Comparison of ENCODE assay signal across 8 mouse cellular contexts in the genomic region with DNA sequence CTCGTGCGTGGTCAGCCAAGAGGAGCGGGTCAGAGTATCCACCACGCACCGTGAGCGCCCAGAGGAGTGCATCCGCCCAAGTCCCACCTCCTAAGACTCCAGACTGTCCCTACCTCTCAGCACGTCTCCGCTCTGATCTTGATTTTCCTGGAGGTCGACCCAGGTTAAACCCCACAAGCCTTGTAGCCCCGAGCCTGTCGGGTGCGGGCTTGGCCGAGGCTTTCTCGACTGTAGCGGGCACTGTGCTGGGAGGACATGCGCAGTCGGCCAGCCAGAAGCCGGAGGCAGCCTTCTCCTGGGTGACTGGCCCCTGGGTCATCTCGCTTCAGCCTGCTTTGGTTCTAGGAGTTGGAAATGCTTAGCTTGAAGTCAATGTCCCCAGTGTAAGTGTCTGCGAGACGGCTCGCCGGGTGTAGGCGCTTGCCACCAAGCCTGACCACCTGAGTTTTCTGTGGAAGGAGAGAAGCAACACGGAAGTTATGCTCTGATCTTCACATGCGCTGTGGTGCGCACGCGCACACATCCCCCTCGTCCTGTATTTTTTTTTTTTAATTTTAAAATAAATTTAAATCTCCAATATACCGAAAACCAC. TPM values are rescaled to one million over a fixed set of nuclear protein-coding genes. Genes with fewer than 3 reads are reported as not detected.
DNase-seq lines count a peak whose midpoint lies in the region; ATAC-seq lines count a peak whose summit lies in the region.

No protein-coding gene starts in this region.

- H3K4me1 ChIP-seq in forebrain, embryonic 11.5 days (replicated peaks; ENCODE audit: control insufficient read depth, insufficient read depth, low read length), result peaks cover 2% of the 10 kb centered on the region; the same call in 1 of the 2 replicates
- no peaks in the 10 kb centered on the region for H3K4me1 ChIP-seq in intestine, embryonic 14.5 days (replicated peaks; ENCODE audit: control insufficient read depth, insufficient read depth, low read length)
- H3K4me1 ChIP-seq in limb, embryonic 15.5 days, result peaks cover 13% of the 10 kb centered on the region
- no peaks in the 10 kb centered on the region for H3K4me1 ChIP-seq in neural tube, embryonic 11.5 days (ENCODE audit: control insufficient read depth, insufficient read depth, low read length)

- 21% methylated on average over 32 of the region's 32 CpGs for WGBS in forebrain, embryonic 11.5 days
- 14% methylated on average over 32 of the region's 32 CpGs for WGBS in intestine, embryonic 14.5 days
- WGBS in limb, embryonic 15.5 days, result 15% methylated on average over 32 of the region's 32 CpGs
- WGBS in neural tube, embryonic 11.5 days, result 16% methylated on average over 32 of the region's 32 CpGs

- no peaks in the 10 kb centered on the region for H3K27me3 ChIP-seq in forebrain, embryonic 11.5 days (ENCODE audit: control insufficient read depth, insufficient read depth, low read length)
- H3K27me3 ChIP-seq in intestine, embryonic 14.5 days (replicated peaks; ENCODE audit: control insufficient read depth, insufficient read depth, low read length), result 0 out of 2 replicates have a peak, but pooled peaks cover 10% of the 10 kb centered on the region
- H3K27me3 ChIP-seq in limb, embryonic 15.5 days, result peaks cover 12% of the 10 kb centered on the region
- H3K27me3 ChIP-seq in neural tube, embryonic 11.5 days (ENCODE audit: control insufficient read depth, insufficient read depth, low read length), result peaks cover 5% of the 10 kb centered on the region; the same call in 1 of the 2 replicates

- ATAC-seq in forebrain, embryonic 11.5 days (replicated peaks; ENCODE audit: low FRiP score), result peak; percentile 67
- ATAC-seq in intestine, embryonic 14.5 days (replicated peaks; ENCODE audit: low FRiP score, low TSS enrichment, low read depth), result peak; percentile 48
- ATAC-seq in limb, embryonic 15.5 days (ENCODE audit: insufficient number of reproducible peaks, low FRiP score, low TSS enrichment, low read depth), result peak; percentile 17; the same call in 1 of the 2 replicates
- ATAC-seq in neural tube, embryonic 11.5 days (ENCODE audit: insufficient read depth, low FRiP score, low TSS enrichment), result peak; percentile 52

- H3K4me3 ChIP-seq in forebrain, embryonic 11.5 days (ENCODE audit: low read depth, low read length), result peak overlapping the region; percentile 42
- peak overlapping the region; percentile 44 for H3K4me3 ChIP-seq in intestine, embryonic 14.5 days (ENCODE audit: low read depth, low read length)
- H3K4me3 ChIP-seq in limb, embryonic 15.5 days, result peak overlapping the region; percentile 40
- H3K4me3 ChIP-seq in neural tube, embryonic 11.5 days (ENCODE audit: low read depth, low read length), result peak overlapping the region; percentile 42

- peak overlapping the region; percentile 56 for H3K9ac ChIP-seq in forebrain, embryonic 11.5 days (ENCODE audit: low read length)
- peak overlapping the region; percentile 37 for H3K9ac ChIP-seq in intestine, embryonic 14.5 days (ENCODE audit: low read length)
- peak overlapping the region; percentile 33 for H3K9ac ChIP-seq in limb, embryonic 15.5 days
- peak overlapping the region; percentile 54 for H3K9ac ChIP-seq in neural tube, embryonic 11.5 days (ENCODE audit: low read length)

- H3K4me2 ChIP-seq in forebrain, embryonic 11.5 days (ENCODE audit: low read depth, low read length, severe bottlenecking), result peak overlapping the region; percentile 83
- peak overlapping the region; percentile 99 for H3K4me2 ChIP-seq in intestine, embryonic 14.5 days (ENCODE audit: low read length)
- peak overlapping the region; percentile 88 for H3K4me2 ChIP-seq in limb, embryonic 15.5 days
- H3K4me2 ChIP-seq in neural tube, embryonic 11.5 days (ENCODE audit: low read depth), result peak overlapping the region; percentile 93

- no peak overlapping the region for H3K27ac ChIP-seq in forebrain, embryonic 11.5 days (ENCODE audit: low read depth, low read length)
- H3K27ac ChIP-seq in intestine, embryonic 14.5 days (ENCODE audit: low read depth), result no peak overlapping the region
- H3K27ac ChIP-seq in limb, embryonic 15.5 days, result no peak overlapping the region
- H3K27ac ChIP-seq in neural tube, embryonic 11.5 days (ENCODE audit: low read depth, low read length), result no peak overlapping the region

- no peaks in the 10 kb centered on the region for H3K36me3 ChIP-seq in forebrain, embryonic 11.5 days (ENCODE audit: control insufficient read depth, insufficient read depth, low read length)
- no peaks in the 10 kb centered on the region for H3K36me3 ChIP-seq in intestine, embryonic 14.5 days (ENCODE audit: control insufficient read depth, insufficient read depth, low read length)
- no peaks in the 10 kb centered on the region for H3K36me3 ChIP-seq in limb, embryonic 15.5 days
- H3K36me3 ChIP-seq in neural tube, embryonic 11.5 days (ENCODE audit: control insufficient read depth, insufficient read depth, low read length), result no peaks in the 10 kb centered on the region

- peak; percentile 34 for DNase-seq in kidney, adult 11 months
- no peak for DNase-seq in kidney, adult 18-20 months
- DNase-seq in adrenal gland, postnatal 36 days, result peak; percentile 19 to 56
- peak; percentile 74 for DNase-seq in forebrain, embryonic 11.5 days (ENCODE audit: low spot score)
- peak; percentile 73 for DNase-seq in intestine, embryonic 14.5 days (ENCODE audit: low spot score)
- peak; percentile 53 for DNase-seq in neural tube, embryonic 11.5 days (ENCODE audit: low spot score)
- DNase-seq in thymus, postnatal 4 days, result peak; percentile 52

- H3K9me3 ChIP-seq in forebrain, embryonic 11.5 days (ENCODE audit: control insufficient read depth, low read length), result no peaks in the 10 kb centered on the region
- no peaks in the 10 kb centered on the region for H3K9me3 ChIP-seq in intestine, embryonic 14.5 days (ENCODE audit: control insufficient read depth, low read length)
- H3K9me3 ChIP-seq in limb, embryonic 15.5 days, result no peaks in the 10 kb centered on the region
- no peaks in the 10 kb centered on the region for H3K9me3 ChIP-seq in neural tube, embryonic 11.5 days (ENCODE audit: control insufficient read depth, low read length)

RNA-seq across cellular contexts. Expression of gene Grid1, which starts 50.2 kb away (rescaled TPM):
- total RNA-seq in adrenal gland, postnatal 36 days (2021), result under 1 TPM; 0.17 to 0.30 TPM
- polyA plus RNA-seq in forebrain, embryonic 11.5 days (2014; fragmentation: Nextera tagmentation; extraction: Ambion mirVana), result 0.36 and 0.72 TPM in 2 replicates
- polyA plus RNA-seq in intestine, embryonic 14.5 days (2014; fragmentation: Nextera tagmentation; extraction: Ambion mirVana), result 0.34 and 0.49 TPM in 2 replicates
- 0.45 and 0.51 TPM in 2 replicates for polyA plus RNA-seq in limb, embryonic 15.5 days (2015; fragmentation: Nextera tagmentation; extraction: Ambion mirVana)
- polyA plus RNA-seq in neural tube, embryonic 11.5 days (2014; fragmentation: Nextera tagmentation; extraction: Ambion mirVana), result 0.91 and 1.7 TPM in 2 replicates

Comparison
In these comparisons a context has a peak if more than half of its experiments do, and no peak if none do; other contexts are left out.
1. ATAC-seq: peak in every context shown above with its lines; median percentile 67 in forebrain, embryonic 11.5 days; 52 in neural tube, embryonic 11.5 days; 48 in intestine, embryonic 14.5 days; 17 in limb, embryonic 15.5 days.